Mouse (Mus musculus): ENCODE results near the gene Nkiras2.
A peak's percentile ranks its signal among the peaks of the same experiment; 100 is the strongest.
"Not testable (repeated sequence)": the region's sequence is repeated elsewhere in the genome, so short reads cannot be mapped to it uniquely, and the experiment has no call there.

Nkiras2 gene

GRCm38 (mm10) chr11:100628056-100628455, 9.0 kb downstream of the Nkiras2 start:
- no peak for DNase-seq (ENCODE audit: extremely low spot score, low spot score)

DNA sequence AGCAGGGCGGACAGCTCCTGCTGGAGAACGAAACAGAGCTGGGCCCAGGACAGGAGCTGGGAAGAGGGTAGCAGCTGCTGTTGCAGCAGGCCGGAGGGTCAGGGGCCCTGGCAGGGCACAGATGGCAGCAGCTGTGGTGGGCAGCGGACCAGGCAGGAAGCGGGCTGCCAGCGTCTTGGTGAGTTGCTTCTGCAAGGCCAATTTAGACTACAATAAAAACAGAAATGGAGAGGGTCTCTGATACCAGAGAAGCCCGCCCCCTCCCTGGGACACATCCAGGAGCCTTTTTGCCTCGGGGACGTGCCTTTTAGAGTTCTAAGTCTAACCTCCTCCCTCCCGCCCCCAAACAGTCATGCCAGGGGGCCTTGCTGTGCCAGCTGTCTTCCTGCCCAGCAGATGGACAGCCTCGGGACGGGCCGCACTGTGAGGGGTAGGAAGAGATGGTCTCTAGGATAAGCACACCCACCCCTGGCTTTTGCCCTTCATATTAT, 9.9 kb downstream of the Nkiras2 start:
- DNase-seq (ENCODE audit: extremely low spot score, low spot score): no peak

DNA sequence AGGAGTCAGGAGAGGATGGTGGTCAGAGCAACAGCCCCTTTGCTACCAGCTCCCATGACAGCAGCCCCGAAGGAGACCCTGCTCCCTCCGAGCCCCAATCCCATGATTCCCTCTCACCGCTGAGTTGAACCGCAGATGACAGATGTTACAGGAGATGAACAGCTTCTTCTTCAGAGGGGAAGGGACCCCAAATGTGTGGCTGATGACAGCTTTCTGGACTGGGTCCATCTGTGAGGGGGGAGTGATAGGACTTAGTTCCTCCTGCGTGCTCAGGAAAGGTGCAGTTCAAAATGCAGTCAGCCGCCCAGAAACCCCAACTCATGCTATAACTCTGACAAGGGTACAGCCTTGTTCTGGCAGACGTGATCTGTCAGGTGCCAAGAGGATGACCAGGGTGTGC, 15.5 kb downstream of the Nkiras2 start:
- DNase-seq (ENCODE audit: extremely low spot score, low spot score): no peak

DNA sequence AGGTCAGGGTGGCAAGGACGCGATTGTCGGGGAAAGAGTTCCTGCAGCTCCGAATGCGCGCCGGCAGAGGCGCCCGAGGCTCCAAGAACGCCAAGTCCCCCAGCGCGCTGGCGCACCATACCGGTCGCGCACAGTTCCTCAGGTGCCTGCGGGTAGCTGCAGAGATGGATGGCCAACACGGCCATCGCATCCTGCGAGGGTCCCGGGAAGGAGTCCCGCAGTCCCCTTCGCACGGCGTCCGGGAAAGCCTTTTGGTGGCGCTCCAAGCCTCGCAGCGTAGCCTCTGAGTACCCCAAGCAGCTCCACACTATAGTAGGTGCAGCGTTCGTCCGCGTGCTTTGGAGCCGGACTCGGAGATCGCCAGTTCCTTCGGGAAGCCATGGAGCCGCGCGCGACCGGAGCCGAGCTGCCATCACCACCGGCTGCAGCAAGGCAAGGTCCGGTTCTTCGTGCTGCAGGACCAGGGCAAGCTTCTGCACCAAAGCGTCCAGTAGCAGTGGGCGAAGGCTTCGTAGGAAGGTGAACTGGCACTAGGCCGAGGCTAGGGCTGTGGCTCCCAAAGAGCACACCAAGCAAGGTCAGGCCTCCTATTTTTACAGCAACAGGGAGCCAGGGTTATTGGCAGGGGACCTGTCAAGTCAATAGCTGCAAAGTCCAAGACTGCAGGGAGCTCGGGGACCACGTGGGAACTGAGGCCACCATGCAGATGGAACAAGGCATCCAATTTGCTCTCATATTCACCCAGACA, 21.3 kb downstream of the Nkiras2 start:
- DNase-seq (ENCODE audit: extremely low spot score, low spot score): peak; percentile 56

DNA sequence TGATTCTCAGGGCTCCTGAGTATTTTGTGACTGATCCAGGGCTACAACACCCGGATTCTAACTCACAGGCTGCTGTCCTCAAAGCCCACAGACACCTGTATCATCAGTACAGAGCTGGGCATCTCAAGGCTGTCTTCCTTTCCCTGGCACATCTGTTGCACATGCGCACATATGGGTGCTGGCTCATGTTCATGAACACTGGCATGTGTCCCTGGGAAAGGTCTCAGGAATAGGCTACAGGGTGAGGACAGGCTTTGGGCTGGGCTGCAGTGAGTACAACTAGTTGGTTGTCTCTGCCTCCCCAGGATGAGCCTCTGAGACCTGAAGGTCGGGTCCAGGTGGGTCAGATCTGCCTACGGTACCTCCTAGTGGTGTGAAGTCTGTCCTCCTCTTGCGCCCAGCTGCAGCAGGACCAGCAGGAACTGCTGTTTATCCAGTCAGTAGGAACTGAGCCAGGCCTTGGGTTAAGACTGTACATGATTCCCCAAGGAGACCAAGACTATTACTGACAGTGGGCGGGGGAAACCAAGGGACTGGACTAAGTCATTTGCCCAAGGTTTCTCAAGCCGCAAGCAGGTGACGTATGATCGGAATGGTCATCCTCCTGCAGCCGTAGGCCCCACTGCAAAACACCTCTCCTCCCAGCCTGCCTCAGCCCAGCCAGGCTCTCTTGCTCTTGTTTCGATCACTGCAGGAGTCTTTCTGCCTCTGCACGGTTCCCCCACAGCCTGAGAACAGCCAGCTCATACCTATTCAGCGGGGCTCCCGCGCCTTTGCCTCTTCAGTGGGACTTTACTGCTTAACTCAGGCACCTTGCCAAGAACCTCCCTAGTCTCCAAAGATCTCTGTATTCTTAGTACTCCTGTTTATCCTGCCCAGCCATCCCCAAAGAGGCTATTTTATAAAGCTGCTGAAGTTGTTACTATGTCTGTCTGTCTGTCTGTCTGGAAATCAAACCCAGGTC, 24.9 kb downstream of the Nkiras2 start:
- DNase-seq (ENCODE audit: extremely low spot score, low spot score): no peak

- DNase-seq (ENCODE audit: extremely low spot score, low spot score): peak; percentile 60
Measured at GRCm38 (mm10) chr11:100646265-100646664, 27.2 kb downstream of the Nkiras2 start.

DNA sequence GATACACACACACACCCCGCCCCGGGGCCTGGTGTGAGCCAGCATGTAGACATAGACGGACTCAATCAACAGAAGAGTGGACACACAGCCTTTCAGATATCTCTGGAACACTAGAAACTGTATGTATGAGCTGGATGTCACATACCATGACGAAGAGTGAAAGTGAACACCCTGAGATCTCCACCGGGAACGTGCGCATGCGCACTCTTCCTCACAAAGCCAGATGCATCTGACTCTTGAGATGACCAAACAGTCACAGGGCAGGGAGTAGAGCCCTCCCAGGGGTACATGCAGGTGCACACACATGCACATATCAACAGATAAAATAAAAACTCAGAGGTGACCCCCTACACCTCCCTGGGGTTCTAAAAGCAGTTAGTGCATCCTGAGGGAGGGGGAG, 29.4 kb downstream of the Nkiras2 start:
- no peak for DNase-seq (ENCODE audit: extremely low spot score, low spot score)

- DNase-seq (ENCODE audit: extremely low spot score, low spot score): no peak
Measured at GRCm38 (mm10) chr11:100651205-100651604, 32.2 kb downstream of the Nkiras2 start.

- no peak for DNase-seq (ENCODE audit: extremely low spot score, low spot score)
Measured at GRCm38 (mm10) chr11:100651748-100652147, 32.7 kb downstream of the Nkiras2 start.

DNA sequence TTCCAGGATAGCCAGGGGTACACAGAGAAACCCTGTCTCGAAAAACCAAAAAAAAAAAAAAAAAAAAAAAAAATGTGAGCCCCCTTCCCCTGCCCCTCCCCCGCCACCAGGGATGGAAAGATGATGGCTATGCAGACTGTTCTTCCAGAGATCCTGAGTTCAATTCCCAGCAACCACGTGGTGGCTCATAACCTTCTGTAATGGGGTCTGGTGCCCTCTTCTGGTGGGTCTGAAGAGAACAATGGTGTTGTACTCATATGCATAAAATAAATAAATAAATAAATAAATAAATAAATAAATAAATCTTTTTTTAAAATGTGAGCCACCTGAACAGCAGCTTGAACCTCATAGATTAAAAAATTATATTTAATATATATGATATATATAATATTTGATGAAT, 36.5 kb downstream of the Nkiras2 start:
- DNase-seq (ENCODE audit: extremely low spot score, low spot score): not testable (repeated sequence)

- DNase-seq (ENCODE audit: extremely low spot score, low spot score): peak; percentile 26
Measured at GRCm38 (mm10) chr11:100656458-100656857, 37.4 kb downstream of the Nkiras2 start.

GRCm38 (mm10) chr11:100659806-100660205, 40.8 kb downstream of the Nkiras2 start:
- DNase-seq (ENCODE audit: extremely low spot score, low spot score): no peak

DNA sequence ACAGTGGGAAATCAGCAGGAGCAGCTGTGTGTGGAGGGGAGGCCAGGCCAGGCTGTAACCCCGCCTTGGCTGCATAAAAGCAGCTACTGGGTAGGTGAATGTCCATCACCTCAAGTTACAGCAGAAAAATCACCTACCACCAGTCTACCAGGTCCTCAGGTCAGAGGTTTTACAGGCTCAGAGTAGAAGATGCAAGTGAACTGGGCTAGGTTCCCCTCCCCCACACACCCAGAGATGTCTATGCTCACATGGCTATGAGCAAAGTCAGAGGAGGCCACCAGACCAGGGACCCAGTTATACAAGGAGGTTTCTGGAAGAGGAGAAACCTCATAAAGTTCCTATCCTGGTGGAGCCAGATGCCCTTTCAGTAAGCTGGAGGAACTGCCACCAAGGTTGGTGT, 52.0 kb downstream of the Nkiras2 start:
- no peak for DNase-seq (ENCODE audit: extremely low spot score, low spot score)

- no peak for DNase-seq (ENCODE audit: extremely low spot score, low spot score)
Measured at GRCm38 (mm10) chr11:100671956-100672355, 52.9 kb downstream of the Nkiras2 start.

GRCm38 (mm10) chr11:100673169-100673568, 54.1 kb downstream of the Nkiras2 start:
- DNase-seq (ENCODE audit: extremely low spot score, low spot score): peak; percentile 42
